Mouse (Mus musculus) left cerebral cortex, postnatal 36 days (tissue): ENCODE results near the gene Neu2. TPM values are rescaled to one million over a fixed set of nuclear protein-coding genes. Genes with fewer than 3 reads are reported as not detected.
A peak's percentile ranks its signal among the peaks of the same experiment; 100 is the strongest.
"Not testable (repeated sequence)": the region's sequence is repeated elsewhere in the genome, so short reads cannot be mapped to it uniquely, and the experiment has no call there.

Experiments
- DNase-seq, 2 experiments: peaks; one replicate each; pipeline ENCODE4 v3.0.0; 2021 to 2022; ENCODE audit warnings: low spot score in 2 of 2, mixed read lengths in 1 of 2
- intact Hi-C: fragments of 180-260 bp; cut with DNase I; formaldehyde crosslinking; loops from one replicate; pipeline ENCODE4 v1.15.1; 2025
- total RNA-seq, 2 experiments: library from RNA; stranded (reverse); gene quantifications; 2 replicates each; pipeline ENCODE4 v1.2.3; 2021

Neu2 gene
- total RNA-seq: 1 to 10 TPM; 5.7 to 8.7 TPM

GRCm38 (mm10) chr1:87509561-87510165 is at the start of gene Neu2:
Gene Neu2, plus strand, starts transcription at chr1:87509889.
- peak in 1 of 2 experiments; percentile 53 for DNase-seq
- intact Hi-C loops: loop anchor here (5.0 kb wide), 3 partner anchors 83 to 213 kb away; no protein-coding TSS in a partner anchor

GRCm38 (mm10) chr1:87467469-87467868 is 42.2 kb upstream of the Neu2 start:
- no peak for DNase-seq
- intact Hi-C loops: no loop called here

GRCm38 (mm10) chr1:87468321-87468720 is 41.4 kb upstream of the Neu2 start:
- no peak for DNase-seq
- intact Hi-C loops: no loop called here

DNA sequence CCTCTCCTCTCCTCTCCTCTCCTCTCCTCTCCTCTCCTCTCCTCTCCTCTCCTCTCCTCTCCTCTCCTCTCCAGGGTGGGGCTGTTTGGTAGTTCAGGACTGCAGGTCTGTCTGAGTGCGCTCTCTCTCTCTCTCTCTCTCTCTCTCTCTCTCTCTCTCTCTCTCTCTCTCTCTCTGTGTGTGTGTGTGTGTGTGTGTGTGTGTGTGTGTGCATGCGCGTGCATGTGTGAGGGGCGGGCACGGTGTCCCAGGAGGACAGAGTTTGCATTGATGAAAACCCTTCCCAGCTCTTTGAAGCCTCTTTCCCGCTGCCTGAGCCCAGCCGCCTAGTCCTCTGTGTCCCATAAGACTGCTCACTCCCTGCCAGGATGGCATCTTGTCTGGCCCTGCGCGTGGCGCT is 39.7 kb upstream of the Neu2 start, which contains the start of gene Snorc:
TSS of gene Snorc (plus strand) at position 301 of the 400 bp plus-strand sequence.
- not testable (repeated sequence) for DNase-seq

GRCm38 (mm10) chr1:87471914-87472313 is 37.8 kb upstream of the Neu2 start:
- intact Hi-C loops: loop anchor here (5.0 kb wide), 1 partner anchor 280 kb away; no protein-coding TSS in a partner anchor
- no peak for DNase-seq

More for the DNA sequence above, 39.7 kb upstream of the Neu2 start, which contains the start of gene Snorc:
- intact Hi-C loops: loop anchor here (5.0 kb wide), 1 partner anchor 282 kb away; no protein-coding TSS in a partner anchor

GRCm38 (mm10) chr1:87472576-87472975 is 37.1 kb upstream of the Neu2 start:
- DNase-seq: no peak
- intact Hi-C loops: loop anchor here (5.0 kb wide), 1 partner anchor 280 kb away; no protein-coding TSS in a partner anchor

DNA sequence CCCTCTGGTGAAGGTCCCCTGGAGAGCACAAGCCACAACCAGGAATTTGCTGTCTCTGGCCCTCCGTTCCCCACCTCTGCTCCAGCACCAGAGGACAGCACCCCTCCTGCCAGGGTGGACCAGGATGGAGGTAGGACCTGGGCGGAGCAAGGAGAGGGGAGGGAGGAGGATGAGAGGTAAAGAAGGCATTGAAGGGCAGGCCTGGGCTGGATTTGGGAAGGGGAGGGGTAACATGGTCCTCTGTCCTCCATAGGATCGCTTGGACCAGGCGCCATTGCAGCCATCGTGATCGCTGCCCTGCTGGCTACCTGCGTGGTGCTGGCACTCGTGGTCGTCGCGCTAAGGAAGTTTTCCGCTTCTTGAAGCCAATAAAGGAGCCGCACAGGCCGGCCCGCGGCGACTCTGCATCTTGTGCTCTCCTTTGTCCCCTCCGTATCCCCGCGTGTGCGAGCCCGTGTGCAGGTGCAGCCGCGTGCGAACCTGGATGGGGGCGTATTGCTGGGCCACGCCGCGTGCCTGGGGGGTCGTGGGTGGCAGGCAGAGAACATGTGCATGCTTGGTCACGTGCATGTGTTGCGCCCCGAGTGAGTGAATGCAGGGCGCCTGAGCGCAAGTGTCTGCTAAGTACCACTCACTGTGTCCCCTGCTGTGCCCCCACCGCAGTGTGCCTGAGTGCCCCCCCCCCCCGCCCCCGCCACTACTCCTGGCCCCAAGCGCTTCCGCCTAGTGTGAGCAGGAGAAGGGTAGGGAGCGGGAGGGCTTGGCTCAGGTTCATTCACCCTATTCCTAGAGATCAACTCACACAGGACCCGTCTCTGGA is 34.4 kb upstream of the Neu2 start:
- peak; percentile 79 to 83 for DNase-seq
- intact Hi-C loops: no loop called here

DNA sequence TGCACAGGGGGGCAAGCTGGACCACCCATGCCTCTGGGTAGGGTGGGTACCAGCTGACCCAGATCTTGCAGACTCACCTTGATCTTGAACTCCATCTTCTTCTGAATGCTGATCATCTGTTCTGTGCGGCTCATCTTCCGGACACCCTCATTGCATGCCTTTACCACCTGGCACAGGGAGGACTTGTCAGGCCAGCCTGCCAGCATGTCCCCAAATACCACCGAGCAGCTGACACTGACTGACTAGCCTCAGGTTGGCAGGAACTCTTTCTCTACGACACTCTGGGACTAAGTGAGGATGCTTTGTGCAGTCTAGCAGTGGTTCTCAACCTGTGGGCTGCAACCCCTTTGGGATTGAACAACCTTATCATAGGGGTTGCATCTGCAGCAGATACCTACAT is 27.1 kb upstream of the Neu2 start:
- DNase-seq: no peak
- intact Hi-C loops: no loop called here

- intact Hi-C loops: no loop called here
- DNase-seq: peak in 1 of 2 experiments; percentile 75
These were observed 23.3 kb upstream of the Neu2 start for GRCm38 (mm10) chr1:87486386-87486785.

- DNase-seq: no peak
- intact Hi-C loops: no loop called here
These were observed 17.4 kb upstream of the Neu2 start for GRCm38 (mm10) chr1:87492285-87492684.

DNA sequence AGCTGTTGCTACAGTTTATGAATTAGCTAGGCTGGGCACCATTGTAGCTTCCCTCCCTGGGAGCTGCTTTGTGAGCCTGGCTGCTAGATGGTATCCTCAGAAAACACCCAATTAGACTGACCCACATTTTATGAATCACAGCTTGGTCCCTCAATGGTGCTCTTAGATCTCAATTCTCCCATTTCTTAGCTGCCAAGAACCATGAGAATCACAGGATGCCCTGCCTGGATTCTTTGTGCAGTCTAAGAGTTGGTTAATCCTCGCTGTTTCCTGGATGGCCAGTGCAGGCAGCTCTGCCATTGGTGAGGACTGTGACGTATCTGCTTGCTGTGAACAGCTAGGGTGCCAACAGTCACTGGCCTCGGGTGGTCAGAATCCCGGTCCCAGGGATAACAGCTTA is 16.1 kb upstream of the Neu2 start:
- DNase-seq: no peak
- intact Hi-C loops: no loop called here

DNA sequence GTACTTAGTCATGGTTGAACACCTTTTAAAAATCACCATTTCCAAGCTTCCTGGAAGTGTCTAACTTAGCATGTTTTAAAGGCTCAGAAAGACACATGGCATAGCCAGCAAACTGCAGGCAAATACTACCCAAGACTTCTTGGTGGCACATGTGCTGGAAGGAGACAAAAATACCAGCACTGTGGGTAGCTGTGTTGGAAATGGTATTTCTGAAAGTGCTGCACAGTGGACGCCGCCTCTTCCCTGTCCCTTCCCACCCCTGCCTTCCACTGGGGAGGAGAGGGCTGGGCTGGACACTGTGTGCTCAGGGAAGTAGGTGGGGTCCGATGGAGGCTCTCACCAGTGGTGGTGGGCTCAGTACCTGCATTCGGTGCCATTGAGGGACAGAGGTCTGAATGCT is 4.2 kb upstream of the Neu2 start:
- intact Hi-C loops: loop anchor here (5.0 kb wide), 3 partner anchors 87 to 217 kb away; no protein-coding TSS in a partner anchor
- no peak for DNase-seq

DNA sequence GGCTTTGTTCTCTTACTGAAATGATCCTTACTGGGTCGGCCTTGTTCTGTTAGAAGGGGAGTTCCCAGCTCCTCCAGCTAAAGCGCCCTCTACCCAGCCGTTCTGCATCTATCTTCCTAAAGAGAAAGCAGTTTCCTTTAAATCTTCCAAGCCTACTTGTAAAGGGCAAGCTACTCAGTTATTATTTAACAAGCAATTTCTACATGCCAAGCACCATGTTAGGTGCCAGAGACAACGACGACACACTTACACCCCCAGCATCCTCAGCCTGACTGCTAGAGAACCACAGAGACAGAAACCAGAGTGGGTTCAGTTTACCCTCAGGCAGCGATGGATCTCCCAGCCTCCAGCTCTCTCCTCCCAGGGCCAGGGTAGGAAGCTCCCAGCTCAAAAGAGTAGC is 1.8 kb upstream of the Neu2 start:
- intact Hi-C loops: loop anchor here (5.0 kb wide), 3 partner anchors 84 to 214 kb away; no protein-coding TSS in a partner anchor
- peak in 1 of 2 experiments; percentile 29 for DNase-seq

DNA sequence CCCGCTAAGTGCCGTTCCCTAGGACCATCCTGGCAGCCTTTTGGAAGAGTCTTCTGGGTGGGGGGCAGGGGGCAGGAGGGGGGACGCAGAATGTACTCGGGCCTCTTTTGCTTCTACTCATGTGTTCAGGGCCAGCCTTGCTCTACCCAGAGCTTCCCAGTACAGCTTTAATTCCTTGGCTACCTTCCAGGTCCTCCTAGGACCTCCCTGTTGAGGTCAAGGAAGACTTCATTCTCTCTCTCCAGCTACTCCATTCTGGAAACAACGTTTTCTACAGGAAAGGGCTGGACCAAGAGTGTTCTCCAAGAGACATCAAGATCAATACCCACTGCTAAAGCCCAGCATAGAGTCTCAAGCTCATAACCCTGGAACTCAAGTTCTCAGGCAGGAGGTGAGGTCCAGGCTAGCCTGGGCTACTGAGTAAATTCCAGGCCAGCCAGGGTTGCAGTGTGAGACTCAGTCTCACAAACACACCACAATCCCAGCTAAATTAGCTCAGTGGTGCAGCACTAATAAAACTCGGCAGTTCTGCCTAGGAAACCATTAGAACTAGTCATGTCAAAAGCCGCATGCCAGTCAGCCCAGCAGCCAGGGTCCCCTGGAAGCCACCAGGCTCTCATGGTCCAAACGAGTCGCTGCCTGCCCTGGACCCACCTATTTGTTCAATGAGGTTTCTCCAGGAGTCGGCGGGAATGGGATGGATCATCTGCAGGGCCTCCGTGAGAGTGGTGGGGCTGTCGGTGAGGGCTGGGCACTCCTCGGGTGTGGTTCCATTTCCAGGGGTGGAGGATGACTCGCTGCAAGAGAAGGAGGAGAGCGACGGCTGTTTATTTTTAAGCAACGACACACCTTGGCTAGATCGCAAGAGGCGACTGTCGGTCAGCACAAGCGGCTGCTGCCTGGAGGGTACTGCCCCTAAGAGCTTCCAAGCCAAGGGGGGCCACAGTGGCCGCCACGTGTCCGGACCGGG is 813 bp upstream of the Neu2 start:
- peak; percentile 53 to 62 for DNase-seq
- intact Hi-C loops: loop anchor here (5.0 kb wide), 3 partner anchors 83 to 213 kb away; no protein-coding TSS in a partner anchor

GRCm38 (mm10) chr1:87510166-87510691 is 540 bp downstream of the Neu2 start:
- DNase-seq: peak; percentile 70 to 82
- intact Hi-C loops: no loop called here

DNA sequence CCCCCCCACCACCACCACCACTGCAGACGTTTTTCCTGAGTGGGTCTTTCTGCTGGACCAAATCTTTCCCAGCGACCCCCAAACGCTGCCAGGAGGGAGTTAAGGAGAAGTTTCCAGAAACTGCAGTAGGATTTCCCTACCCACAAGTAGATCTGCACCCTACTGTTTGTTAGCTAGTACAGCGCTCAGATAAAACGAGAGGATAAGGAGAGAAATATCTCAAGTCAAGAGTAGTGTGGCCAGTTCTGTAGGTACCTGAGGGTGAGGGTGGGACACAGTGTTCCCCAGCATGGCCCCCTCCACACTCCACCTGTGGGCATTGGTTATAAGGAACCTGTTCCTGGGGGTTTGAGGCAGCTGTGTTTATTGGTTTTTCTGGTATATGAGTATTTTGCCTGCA is 1.2 kb downstream of the Neu2 start:
- no peak for DNase-seq
- intact Hi-C loops: no loop called here

- intact Hi-C loops: no loop called here
- no peak for DNase-seq
These were observed 10.8 kb downstream of the Neu2 start for GRCm38 (mm10) chr1:87520467-87520866.

- no peak for DNase-seq
- intact Hi-C loops: no loop called here
These were observed 11.8 kb downstream of the Neu2 start for GRCm38 (mm10) chr1:87521523-87521922.

DNA sequence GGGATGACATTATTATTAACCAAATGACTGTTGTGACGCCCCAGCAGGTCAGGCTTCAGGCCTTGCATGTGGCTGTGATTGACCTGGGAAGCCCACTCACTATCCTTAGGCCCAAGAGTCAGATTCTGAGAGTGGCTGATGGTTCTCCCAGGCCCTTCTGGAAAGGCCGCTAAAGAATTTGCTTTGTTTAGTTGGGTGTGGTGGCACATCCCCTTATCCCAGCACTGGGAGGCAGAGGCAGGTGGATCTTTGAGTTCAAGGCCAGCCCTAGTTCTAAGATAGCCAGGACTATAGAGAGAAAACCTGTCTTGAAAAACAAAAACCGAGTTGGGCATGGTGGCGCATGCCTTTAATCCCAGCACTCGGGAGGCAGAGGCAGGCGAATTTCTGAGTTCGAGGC is 15.4 kb downstream of the Neu2 start:
- no peak for DNase-seq
- intact Hi-C loops: no loop called here
